Mouse (Mus musculus): ENCODE data around the gene Fgfrl1.

GRCm38 (mm10) chr5:108647311-108647710, 44.9 kb upstream of the Fgfrl1 start:
- TF ChIP-seq CTCF (IDR thresholded peaks at IDR 0.05) (no peak), EP300 (IDR thresholded peaks at IDR 0.05) (no peak)

Measured in lung, postnatal 0 days (tissue).